Mouse (Mus musculus): ENCODE measurements around the gene Hnrnpul2.
"Not testable (repeated sequence)": the region's sequence is repeated elsewhere in the genome, so short reads cannot be mapped to it uniquely, and the experiment has no call there.

Gene Hnrnpul2

GRCm38 (mm10) chr19:8818801-8819595 is 812 bp upstream of the Hnrnpul2 start, which contains the start of gene Ttc9c:
Gene Ttc9c, minus strand, starts transcription at chr19:8819333.
- peak; percentile 92 for DNase-seq

GRCm38 (mm10) chr19:8820424-8820956 is 680 bp downstream of the Hnrnpul2 start:
- no peak for DNase-seq

DNA sequence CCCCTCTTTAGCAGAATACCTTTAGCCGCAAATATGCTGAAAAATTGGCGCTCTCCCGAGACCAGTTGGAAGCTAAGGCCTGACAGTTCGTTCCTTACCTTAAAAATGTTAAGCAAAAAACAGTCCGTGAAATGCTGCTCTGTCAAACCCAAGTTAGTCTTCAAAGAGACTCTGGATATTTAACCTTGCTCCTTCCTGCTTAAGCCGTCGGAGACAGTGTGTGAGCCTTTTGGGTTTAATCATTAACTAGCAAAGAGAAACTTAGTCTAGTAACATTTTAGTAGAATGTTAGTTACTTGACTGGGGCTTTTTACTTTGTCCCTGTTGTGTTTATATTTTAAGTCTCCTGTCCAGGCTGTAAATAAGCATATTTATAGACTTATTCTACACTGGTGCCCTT is 1.3 kb downstream of the Hnrnpul2 start:
- DNase-seq, result no peak

DNA sequence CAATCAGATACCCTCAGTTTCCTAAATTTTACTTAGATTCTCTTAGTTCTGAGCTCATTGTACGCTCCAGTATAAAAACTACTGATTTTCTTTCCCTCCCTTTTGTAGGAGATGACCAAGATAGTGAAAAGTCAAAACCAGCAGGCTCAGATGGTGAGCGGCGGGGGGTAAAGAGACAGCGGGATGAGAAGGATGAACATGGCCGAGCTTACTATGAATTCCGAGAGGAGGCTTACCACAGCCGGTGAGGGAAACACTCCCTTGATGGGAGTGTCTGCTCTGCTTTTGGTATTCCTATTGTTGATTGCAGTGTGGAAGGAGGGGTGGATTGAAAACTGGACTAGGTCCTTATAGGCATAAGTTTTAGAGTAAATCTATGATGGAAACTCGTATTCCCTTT is 2.9 kb downstream of the Hnrnpul2 start:
- no peak for DNase-seq

DNA sequence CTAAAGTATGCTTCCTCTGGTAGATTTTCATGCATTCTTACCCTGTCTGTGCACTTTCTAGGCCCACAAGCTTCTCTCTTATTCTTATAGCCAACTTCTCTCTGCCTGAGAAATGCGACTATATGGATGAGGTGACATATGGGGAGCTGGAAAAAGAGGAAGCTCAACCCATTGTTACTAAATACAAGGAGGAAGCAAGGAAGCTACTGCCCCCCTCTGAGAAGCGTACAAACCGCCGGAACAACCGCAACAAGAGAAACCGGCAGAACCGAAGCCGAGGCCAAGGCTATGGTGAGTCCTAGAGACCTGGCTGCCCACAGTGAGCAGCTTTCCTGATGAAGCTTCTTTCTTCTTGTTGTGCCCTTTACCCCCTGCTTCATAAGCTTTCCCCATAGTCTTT is 9.8 kb downstream of the Hnrnpul2 start, which contains the start of gene AC129217.1:
AC129217.1 (plus strand) TSS at position 114 of the 400 bp plus-strand sequence.
- DNase-seq, result no peak

- DNase-seq, result no peak
Measured at GRCm38 (mm10) chr19:8830664-8831063, 10.9 kb downstream of the Hnrnpul2 start.

GRCm38 (mm10) chr19:8831262-8831661 is 11.5 kb downstream of the Hnrnpul2 start:
- no peak for DNase-seq

DNA sequence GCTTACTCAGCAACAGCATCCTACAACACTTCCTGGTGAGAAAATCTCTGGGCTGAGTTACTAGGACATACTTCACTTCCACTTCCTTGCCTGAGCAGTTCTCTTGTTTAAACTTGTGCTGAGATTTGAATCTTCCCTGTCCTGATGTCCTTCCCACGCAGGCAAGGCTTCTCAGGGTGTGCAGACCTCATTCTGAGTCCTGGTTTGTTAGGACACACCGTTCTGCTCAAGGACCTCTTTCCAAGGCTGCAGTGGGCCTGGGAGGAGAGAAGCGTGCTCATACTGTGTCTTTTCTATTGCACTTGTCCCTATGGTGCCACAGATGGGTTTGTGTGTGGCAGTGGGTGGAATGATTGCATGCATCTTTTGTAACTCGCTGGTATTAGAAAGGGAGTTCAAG is 13.2 kb downstream of the Hnrnpul2 start:
- DNase-seq, result no peak

DNA sequence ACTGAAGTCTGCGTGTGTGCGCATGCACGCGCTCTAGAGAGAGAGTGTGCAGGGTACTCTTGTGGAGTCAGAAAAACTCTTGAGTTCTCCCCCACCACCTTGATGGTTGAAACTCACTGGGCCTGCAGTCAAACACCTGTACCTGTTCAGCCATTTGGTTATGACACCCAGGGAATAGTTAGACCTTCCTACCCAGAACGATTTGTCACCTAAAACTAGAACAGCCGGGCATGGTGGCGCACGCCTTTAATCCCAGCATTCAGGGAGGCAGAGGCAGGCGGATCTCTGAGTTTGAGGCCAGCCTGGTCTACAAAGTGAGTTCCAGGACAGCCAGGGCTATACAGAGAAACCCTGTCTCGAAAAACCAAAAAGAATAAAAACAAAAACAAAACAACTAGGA is 16.5 kb downstream of the Hnrnpul2 start:
- not testable (repeated sequence) for DNase-seq

DNA sequence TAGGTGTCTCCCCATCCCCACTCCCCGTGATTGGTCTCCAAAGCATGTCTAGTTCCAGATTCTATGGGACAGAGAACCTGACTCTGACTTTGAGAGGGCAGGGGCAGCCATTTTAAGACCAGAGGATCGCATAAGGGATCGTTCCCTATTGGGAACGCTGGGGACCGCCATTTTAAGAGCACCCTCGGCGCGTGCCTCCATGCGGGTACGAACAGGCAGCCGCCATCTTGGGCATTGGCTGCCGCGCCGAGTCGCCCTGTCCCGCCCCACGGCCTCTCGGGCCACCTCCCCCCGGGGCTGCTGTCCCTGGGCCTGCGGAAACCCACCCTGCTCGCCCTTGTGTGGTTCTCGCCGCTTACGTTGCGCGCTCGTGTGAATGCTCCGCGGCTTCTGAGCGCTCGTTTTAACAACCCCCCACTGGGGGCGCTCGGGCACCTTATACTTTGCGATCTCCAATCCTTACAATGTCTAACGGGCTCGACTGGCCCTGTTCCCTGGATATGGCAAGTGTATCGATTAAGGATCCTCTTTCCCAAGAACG is 17.5 kb downstream of the Hnrnpul2 start, which contains the start of gene Bscl2:
Bscl2 (plus strand) TSS at position 217 of the 541 bp plus-strand sequence.
- DNase-seq, result peak; percentile 87

GRCm38 (mm10) chr19:8838041-8838730 is 18.4 kb downstream of the Hnrnpul2 start:
- peak; percentile 30 for DNase-seq

- DNase-seq, result no peak
Measured at GRCm38 (mm10) chr19:8839103-8839907, 19.5 kb downstream of the Hnrnpul2 start, which contains the start of gene Gng3. Gene Gng3, minus strand, starts transcription at chr19:8839194.

GRCm38 (mm10) chr19:8839908-8840791 is 20.3 kb downstream of the Hnrnpul2 start:
- peak; percentile 62 for DNase-seq

- no peak for DNase-seq
Measured at GRCm38 (mm10) chr19:8841012-8841411, 21.2 kb downstream of the Hnrnpul2 start.

GRCm38 (mm10) chr19:8842961-8843360 is 23.2 kb downstream of the Hnrnpul2 start:
- no peak for DNase-seq

DNA sequence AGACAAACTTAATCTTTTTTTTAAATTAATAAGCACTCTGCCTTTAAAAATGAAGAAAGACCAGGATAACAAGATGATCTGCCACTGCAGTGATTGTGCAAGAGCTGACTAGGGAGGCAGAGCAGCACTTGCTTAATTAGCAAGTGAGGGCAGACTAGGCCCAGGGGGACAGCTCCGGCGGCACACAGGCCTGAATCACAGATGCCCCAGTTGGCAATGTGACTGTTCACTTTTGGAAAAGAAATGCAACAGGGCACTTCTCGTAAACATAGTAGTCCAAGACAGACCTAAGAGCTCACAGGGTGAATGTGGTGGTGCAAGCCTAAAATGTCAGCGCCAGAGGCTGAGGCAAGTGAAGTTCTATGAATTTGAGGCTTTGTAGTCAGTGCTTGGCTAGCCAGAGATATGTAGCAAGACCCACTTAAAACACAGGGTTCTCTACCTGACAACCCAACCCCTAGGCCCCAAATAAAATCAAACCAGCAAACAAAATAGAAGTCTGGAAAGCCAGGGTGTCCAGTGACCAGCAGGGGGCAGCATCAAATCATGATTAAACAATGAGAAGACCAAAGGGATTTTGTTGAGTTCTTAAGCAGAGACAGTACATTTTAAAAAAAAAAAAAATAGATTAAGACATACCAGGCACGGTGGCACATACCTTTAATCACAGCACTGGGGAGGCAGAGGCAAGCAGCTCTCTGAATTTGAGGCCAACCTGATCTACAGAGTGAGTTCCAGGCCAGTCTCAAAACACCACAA is 24.7 kb downstream of the Hnrnpul2 start:
- peak; percentile 76 for DNase-seq

DNA sequence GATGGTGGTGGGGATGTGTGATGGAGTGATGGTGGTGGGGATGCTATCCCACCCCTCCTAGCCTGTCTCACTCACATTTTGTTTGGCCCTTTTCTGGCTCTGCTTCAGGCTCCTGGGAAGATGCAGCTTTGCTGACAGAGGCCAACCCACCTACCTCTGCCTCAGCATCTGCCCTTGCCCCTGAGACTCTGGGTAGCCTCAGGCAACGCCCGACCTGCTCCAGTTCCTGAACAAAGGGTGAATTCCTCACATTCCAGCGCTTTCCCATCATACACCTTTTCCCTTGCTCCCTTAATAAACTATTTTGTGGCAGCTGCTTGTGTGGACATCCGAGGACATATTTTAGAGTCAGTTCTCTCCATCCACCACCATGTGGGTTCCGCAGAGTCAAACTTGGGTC is 28.5 kb downstream of the Hnrnpul2 start:
- no peak for DNase-seq

- no peak for DNase-seq
Measured at GRCm38 (mm10) chr19:8850402-8850901, 30.6 kb downstream of the Hnrnpul2 start, which contains the start of gene Lrrn4cl. Gene Lrrn4cl, plus strand, starts transcription at chr19:8850768.

DNA sequence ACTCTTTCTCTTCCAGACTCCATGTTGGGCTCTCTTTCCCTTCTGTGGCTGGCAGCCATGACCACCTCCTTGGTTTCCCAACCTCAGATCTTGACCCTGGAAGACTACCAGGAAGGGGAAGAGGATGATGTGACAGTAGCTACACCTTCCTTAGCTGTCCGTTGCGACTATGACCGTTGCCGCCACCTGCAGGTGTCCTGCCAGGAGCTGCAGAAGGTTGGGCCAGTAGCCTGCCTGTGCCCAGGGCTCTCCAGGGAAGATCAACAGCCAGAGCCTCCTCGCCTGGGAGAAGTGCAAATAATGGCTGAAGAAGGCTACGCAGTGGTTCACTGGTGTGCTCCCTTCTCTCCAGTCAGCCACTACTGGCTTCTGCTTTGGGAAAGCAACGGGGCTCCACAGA is 31.8 kb downstream of the Hnrnpul2 start:
- DNase-seq, result no peak

- DNase-seq, result no peak
Measured at GRCm38 (mm10) chr19:8852236-8852928, 32.6 kb downstream of the Hnrnpul2 start.
